Mouse (Mus musculus): ENCODE results near the gene Plch1. TPM values are rescaled to one million over a fixed set of nuclear protein-coding genes. Genes with fewer than 3 reads are reported as not detected.

The Plch1 gene
- polyA plus RNA-seq (2012; rRNA removed) = 8.8 and 10.6 TPM in 2 replicates

GRCm38 (mm10) chr3:63899309-63899695 lies at the start of gene Plch1:
Plch1 (minus strand) TSS chr3:63899472.

GRCm38 (mm10) chr3:63928878-63929859 lies 29.9 kb upstream of the Plch1 start, which contains the start of gene E130311K13Rik:
E130311K13Rik (minus strand) TSS chr3:63929472.

Other genes with a start within 250 kb of the Plch1 start
- gene E130311K13Rik, start 30.0 kb upstream of the Plch1 start, polyA plus RNA-seq (2012; rRNA removed) = 6.4 and 7.2 TPM in 2 replicates
- gene Slc33a1, start 65.3 kb upstream of the Plch1 start, polyA plus RNA-seq (2012; rRNA removed) = 16.4 and 18.4 TPM in 2 replicates
- 18.4 and 18.9 TPM in 2 replicates for gene Gmps, start 76.6 kb upstream of the Plch1 start, polyA plus RNA-seq (2012; rRNA removed)
- 0.51 and 0.54 TPM in 2 replicates for gene Vmn2r1, start 182.1 kb upstream of the Plch1 start, polyA plus RNA-seq (2012; rRNA removed)
- 0.01 TPM in 1 of 2 replicates, not detected in the other for gene Vmn2r2, start 242.5 kb upstream of the Plch1 start, polyA plus RNA-seq (2012; rRNA removed)

Data from central nervous system, embryonic 18 days (tissue).